In the genomic region with DNA sequence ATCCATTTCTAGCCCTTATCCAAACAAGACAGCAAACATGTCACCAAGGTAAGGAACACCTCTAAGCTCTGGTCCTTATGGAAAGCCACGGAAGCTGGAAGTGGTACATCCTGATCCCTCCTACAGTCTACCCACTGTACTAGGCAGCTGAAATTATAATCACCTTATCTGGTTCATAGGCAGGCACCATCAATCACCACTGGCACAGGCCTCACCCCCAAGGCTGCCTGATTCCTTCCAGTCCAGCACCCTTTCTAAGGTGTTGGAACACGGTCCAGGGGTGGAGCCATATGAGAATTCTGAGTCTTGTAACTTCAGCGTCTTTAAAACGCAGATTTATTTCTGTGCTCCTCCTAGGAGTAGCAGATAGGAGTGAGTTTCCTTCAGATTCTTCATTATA, we compare ENCODE assay signal across 16 mouse cellular contexts. TPM values are rescaled to one million over a fixed set of nuclear protein-coding genes. Genes with fewer than 3 reads are reported as not detected.
DNase-seq lines count a peak whose midpoint lies in the region; ATAC-seq and TF ChIP-seq lines count a peak whose summit lies in the region.
"Had no signal": no experiment of that assay in that cellular context is flagged by ENCODE, and none has a peak within 500 bp of the region (broad histone marks: within the 10 kb centered on the region; RNA-seq: fewer than 3 reads in every experiment).

No protein-coding gene starts in this region.

- no peaks in the 10 kb centered on the region for H3K9me3 ChIP-seq in hindbrain, embryonic 12.5 days (replicated peaks)
- H3K9me3 ChIP-seq in midbrain, embryonic 11.5 days (ENCODE audit: control insufficient read depth, low read length), result no peaks in the 10 kb centered on the region
- no peaks in the 10 kb centered on the region for H3K9me3 ChIP-seq in stomach, postnatal 0 days (ENCODE audit: control insufficient read depth, low read length)
- H3K9me3 ChIP-seq: embryonic facial prominence, embryonic 15.5 days; heart, embryonic 13.5 days had no signal

- H3K9ac ChIP-seq in hindbrain, embryonic 12.5 days, result no peak overlapping the region
- H3K9ac ChIP-seq in midbrain, embryonic 11.5 days (ENCODE audit: low read length), result no peak overlapping the region
- H3K9ac ChIP-seq in stomach, postnatal 0 days (ENCODE audit: low read length), result no peak overlapping the region
- H3K9ac ChIP-seq: embryonic facial prominence, embryonic 15.5 days; heart, embryonic 13.5 days had no signal

- peak overlapping the region; percentile 85 for H3K27ac ChIP-seq in hindbrain, embryonic 12.5 days
- H3K27ac ChIP-seq in midbrain, embryonic 11.5 days (ENCODE audit: low read depth, low read length), result peak overlapping the region; percentile 87
- H3K27ac ChIP-seq in stomach, postnatal 0 days (replicated peaks), result peak overlapping the region; percentile 71

- no peak for TF ChIP-seq EP300 in stomach, postnatal 0 days (optimal IDR thresholded peaks at IDR 0.05)

- WGBS in hindbrain, embryonic 12.5 days, result 77% methylated on average over 4 of the region's 4 CpGs
- WGBS in midbrain, embryonic 11.5 days, result 89% methylated on average over 4 of the region's 4 CpGs
- 61% methylated on average over 4 of the region's 4 CpGs for WGBS in stomach, postnatal 0 days

- peak; percentile 58 for DNase-seq in retina, postnatal 1 day
- no peak for DNase-seq in retina, embryonic 14.5 days (ENCODE audit: low spot score)
- no peak for DNase-seq in midbrain, embryonic 11.5 days (ENCODE audit: low spot score, missing footprints)
- no peak for DNase-seq in stomach, postnatal 0 days (ENCODE audit: low spot score)
- DNase-seq in right cerebral cortex, postnatal 4 days, result no peak
- no peak for DNase-seq in thymus, postnatal 25 days
- DNase-seq in gastrocnemius, postnatal 25 days, result no peak
- DNase-seq: adrenal gland, adult 8-10 months; cerebellum, adult 18-20 months; kidney, adult 8-10 months; thymus, postnatal 14 days had no signal

- no peak overlapping the region for H3K4me2 ChIP-seq in hindbrain, embryonic 12.5 days (replicated peaks)
- H3K4me2 ChIP-seq in midbrain, embryonic 11.5 days, result no peak overlapping the region
- H3K4me2 ChIP-seq in stomach, postnatal 0 days (replicated peaks; ENCODE audit: low read depth), result no peak overlapping the region
- H3K4me2 ChIP-seq: embryonic facial prominence, embryonic 15.5 days; heart, embryonic 13.5 days had no signal

- TF ChIP-seq CTCF in stomach, postnatal 0 days (IDR thresholded peaks at IDR 0.05; ENCODE audit: low read depth), result no peak

- no peaks in the 10 kb centered on the region for H3K36me3 ChIP-seq in hindbrain, embryonic 12.5 days
- H3K36me3 ChIP-seq in midbrain, embryonic 11.5 days (ENCODE audit: control insufficient read depth, insufficient read depth, low read length), result no peaks in the 10 kb centered on the region
- H3K36me3 ChIP-seq in stomach, postnatal 0 days (ENCODE audit: control insufficient read depth, insufficient read depth, low read length), result no peaks in the 10 kb centered on the region
- H3K36me3 ChIP-seq: embryonic facial prominence, embryonic 15.5 days; heart, embryonic 13.5 days had no signal

- no peaks in the 10 kb centered on the region for H3K27me3 ChIP-seq in hindbrain, embryonic 12.5 days
- H3K27me3 ChIP-seq in midbrain, embryonic 11.5 days (ENCODE audit: control insufficient read depth, insufficient read depth, low read length), result no peaks in the 10 kb centered on the region
- H3K27me3 ChIP-seq in stomach, postnatal 0 days (ENCODE audit: control insufficient read depth, insufficient read depth, low read length), result no peaks in the 10 kb centered on the region
- H3K27me3 ChIP-seq: embryonic facial prominence, embryonic 15.5 days; heart, embryonic 13.5 days; Patski had no signal

- H3K4me3 ChIP-seq in hindbrain, embryonic 12.5 days, result no peak overlapping the region
- no peak overlapping the region for H3K4me3 ChIP-seq in midbrain, embryonic 11.5 days (ENCODE audit: low read depth, low read length)
- no peak overlapping the region for H3K4me3 ChIP-seq in stomach, postnatal 0 days (ENCODE audit: low read depth, low read length)
- H3K4me3 ChIP-seq: embryonic facial prominence, embryonic 15.5 days; heart, embryonic 13.5 days had no signal

- peaks cover 34% of the 10 kb centered on the region for H3K4me1 ChIP-seq in hindbrain, embryonic 12.5 days
- H3K4me1 ChIP-seq in midbrain, embryonic 11.5 days (ENCODE audit: control insufficient read depth, insufficient read depth, low read length), result peaks cover 40% of the 10 kb centered on the region
- H3K4me1 ChIP-seq in stomach, postnatal 0 days (replicated peaks; ENCODE audit: control insufficient read depth, insufficient read depth), result no peaks in the 10 kb centered on the region
- H3K4me1 ChIP-seq: embryonic facial prominence, embryonic 15.5 days had no signal

- ATAC-seq in hindbrain, embryonic 12.5 days (ENCODE audit: low FRiP score), result peak; percentile 39; the same call in 1 of the 2 replicates
- ATAC-seq in midbrain, embryonic 11.5 days (ENCODE audit: low FRiP score), result no peak
- peak; percentile 50; the same call in 1 of the 2 replicates for ATAC-seq in stomach, postnatal 0 days (ENCODE audit: low FRiP score, low TSS enrichment)
- ATAC-seq: CD4-positive, CD25-positive, alpha-beta regulatory T cell, adult 4 months; Patski had no signal

RNA-seq across cellular contexts. Expression of gene Thumpd3, which starts 32.5 kb away (rescaled TPM):
- 56.6 and 63.3 TPM in 2 replicates for polyA plus RNA-seq in hindbrain, embryonic 12.5 days (2016; fragmentation: Nextera tagmentation; extraction: Ambion mirVana)
- polyA plus RNA-seq in midbrain, embryonic 11.5 days (2014; fragmentation: Nextera tagmentation; extraction: Ambion mirVana), result 57.1 and 59.5 TPM in 2 replicates
- polyA plus RNA-seq in stomach, postnatal 0 days (2015; fragmentation: Nextera tagmentation; extraction: Ambion mirVana), result 33.6 and 34.0 TPM in 2 replicates
- 10 to 100 TPM; 13.6 to 14.6 TPM for total RNA-seq in gastrocnemius, postnatal 25 days (2021)
